Mouse (Mus musculus): Measurements from ENCODE around the gene Gata1. TPM values are rescaled to one million over a fixed set of nuclear protein-coding genes. Genes with fewer than 3 reads are reported as not detected.
"Not testable (repeated sequence)": the region's sequence is repeated elsewhere in the genome, so short reads cannot be mapped to it uniquely, and the experiment has no call there.

Gene Gata1
- polyA plus RNA-seq, 1 experiment from 2014 or later = 1.1 TPM

GRCm38 (mm10) chrX:7919601-7920383, 58.1 kb downstream of the Gata1 start, which contains the start of gene Pcsk1n:
Pcsk1n (plus strand) TSS chrX:7919822.
- Histone ChIP-seq H3K4me3 (peak within 1 kb of the TSS; percentile 30), H3K9ac (no peak within 1 kb of the TSS), H3K27me3 (peaks cover 66% of the 10 kb centered on the region), H3K9me3 (no peaks in the 10 kb centered on the region), H3K27ac (no peak within 1 kb of the TSS), H3K36me3 (no peaks in the 10 kb centered on the region), H3K4me2 (replicated peaks) (peak within 1 kb of the TSS; percentile 56), H3K4me1 (no peaks in the 10 kb centered on the region)
- no peak for ATAC-seq (ENCODE audit: low FRiP score, low read depth)
- 20% methylated on average over 29 of the region's 40 CpGs for WGBS

GRCm38 (mm10) chrX:7917960-7918359, 59.9 kb downstream of the Gata1 start:
- not testable (repeated sequence) for H3K4me2 ChIP-seq (replicated peaks); ATAC-seq (ENCODE audit: low FRiP score, low read depth); H3K36me3 ChIP-seq; H3K4me3 ChIP-seq; H3K9ac ChIP-seq; H3K27ac ChIP-seq; H3K9me3 ChIP-seq; H3K4me1 ChIP-seq
- H3K27me3 ChIP-seq = peaks cover 48% of the 10 kb centered on the region
- 60% methylated on average over 6 of the region's 6 CpGs for WGBS

GRCm38 (mm10) chrX:7915669-7916068, 62.2 kb downstream of the Gata1 start:
- peaks cover 25% of the 10 kb centered on the region for H3K27me3 ChIP-seq
- not testable (repeated sequence) for ATAC-seq (ENCODE audit: low FRiP score, low read depth); H3K9me3 ChIP-seq; H3K4me2 ChIP-seq (replicated peaks); H3K27ac ChIP-seq; H3K36me3 ChIP-seq; H3K4me1 ChIP-seq; H3K9ac ChIP-seq; H3K4me3 ChIP-seq
- WGBS = 15% methylated on average over 3 of the region's 3 CpGs

- Histone ChIP-seq H3K9me3 (no peaks in the 10 kb centered on the region), H3K4me2 (replicated peaks) (no peak overlapping the region), H3K27me3 (no peaks in the 10 kb centered on the region), H3K27ac (no peak overlapping the region), H3K4me3 (no peak overlapping the region), H3K9ac (no peak overlapping the region), H3K36me3 (peaks cover 12% of the 10 kb centered on the region), H3K4me1 (no peaks in the 10 kb centered on the region)
- no peak for ATAC-seq (ENCODE audit: low FRiP score, low read depth)
- WGBS = 69% methylated on average over 6 of the region's 6 CpGs
Measured at GRCm38 (mm10) chrX:7910473-7910872, 67.4 kb downstream of the Gata1 start.

Other genes with a start within 250 kb of the Gata1 start
- gene Praf2, start 249.6 kb downstream of the Gata1 start, polyA plus RNA-seq (2015; fragmentation: Nextera tagmentation; extraction: Ambion mirVana) = 84.1 and 85.0 TPM in 2 replicates
- gene Ccdc120, start 227.2 kb downstream of the Gata1 start, polyA plus RNA-seq (2015; fragmentation: Nextera tagmentation; extraction: Ambion mirVana) = 17.5 and 22.1 TPM in 2 replicates
- gene Tfe3, start 215.5 kb downstream of the Gata1 start, polyA plus RNA-seq (2015; fragmentation: Nextera tagmentation; extraction: Ambion mirVana) = 26.4 and 27.6 TPM in 2 replicates
- 42.0 and 47.3 TPM in 2 replicates for gene Gripap1, start 188.3 kb downstream of the Gata1 start, polyA plus RNA-seq (2015; fragmentation: Nextera tagmentation; extraction: Ambion mirVana)
- 0.94 and 1.7 TPM in 2 replicates for gene Kcnd1, start 155.8 kb downstream of the Gata1 start, polyA plus RNA-seq (2015; fragmentation: Nextera tagmentation; extraction: Ambion mirVana)
- gene Otud5, start 136.7 kb downstream of the Gata1 start, polyA plus RNA-seq (2015; fragmentation: Nextera tagmentation; extraction: Ambion mirVana) = 45.4 and 49.8 TPM in 2 replicates
- 4.1 and 4.8 TPM in 2 replicates for gene Pim2, start 99.8 kb downstream of the Gata1 start, polyA plus RNA-seq (2015; fragmentation: Nextera tagmentation; extraction: Ambion mirVana)
- 45.2 and 50.2 TPM in 2 replicates for gene Slc35a2, start 94.0 kb downstream of the Gata1 start, polyA plus RNA-seq (2015; fragmentation: Nextera tagmentation; extraction: Ambion mirVana)
- gene Pqbp1, start 78.8 kb downstream of the Gata1 start, polyA plus RNA-seq (2015; fragmentation: Nextera tagmentation; extraction: Ambion mirVana) = 138 and 149 TPM in 2 replicates
- 179 and 181 TPM in 2 replicates for gene Timm17b, start 78.7 kb downstream of the Gata1 start, polyA plus RNA-seq (2015; fragmentation: Nextera tagmentation; extraction: Ambion mirVana)
- gene Gm10491, start 70.2 kb downstream of the Gata1 start, polyA plus RNA-seq (2015; fragmentation: Nextera tagmentation; extraction: Ambion mirVana) = not detected in 2 replicates
- not detected in 2 replicates for gene Gm10490, start 68.5 kb downstream of the Gata1 start, polyA plus RNA-seq (2015; fragmentation: Nextera tagmentation; extraction: Ambion mirVana)
- gene Pcsk1n, start 58.2 kb downstream of the Gata1 start, polyA plus RNA-seq (2015; fragmentation: Nextera tagmentation; extraction: Ambion mirVana) = 0.89 and 0.94 TPM in 2 replicates
- not detected in 2 replicates for gene Eras, start 49.5 kb downstream of the Gata1 start, polyA plus RNA-seq (2015; fragmentation: Nextera tagmentation; extraction: Ambion mirVana)
- 39.3 and 42.2 TPM in 2 replicates for gene Hdac6, start 30.2 kb downstream of the Gata1 start, polyA plus RNA-seq (2015; fragmentation: Nextera tagmentation; extraction: Ambion mirVana)
- gene Glod5, start 40.4 kb upstream of the Gata1 start, polyA plus RNA-seq (2015; fragmentation: Nextera tagmentation; extraction: Ambion mirVana) = not detected in 2 replicates
- gene Suv39h1, start 96.7 kb upstream of the Gata1 start, polyA plus RNA-seq (2015; fragmentation: Nextera tagmentation; extraction: Ambion mirVana) = 67.8 and 69.3 TPM in 2 replicates
- 0.15 and 0.40 TPM in 2 replicates for gene Was, start 112.4 kb upstream of the Gata1 start, polyA plus RNA-seq (2015; fragmentation: Nextera tagmentation; extraction: Ambion mirVana)
- gene Wdr13, start 154.8 kb upstream of the Gata1 start, polyA plus RNA-seq (2015; fragmentation: Nextera tagmentation; extraction: Ambion mirVana) = 20.1 TPM in 2 replicates
- gene Rbm3, start 167.8 kb upstream of the Gata1 start, polyA plus RNA-seq (2015; fragmentation: Nextera tagmentation; extraction: Ambion mirVana) = 482 and 551 TPM in 2 replicates
- gene Tbc1d25, start 198.1 kb upstream of the Gata1 start, polyA plus RNA-seq (2015; fragmentation: Nextera tagmentation; extraction: Ambion mirVana) = 14.7 and 15.0 TPM in 2 replicates
- 25.2 and 29.1 TPM in 2 replicates for gene Ebp, start 215.4 kb upstream of the Gata1 start, polyA plus RNA-seq (2015; fragmentation: Nextera tagmentation; extraction: Ambion mirVana)
- 13.2 TPM in 2 replicates for gene Porcn, start 228.5 kb upstream of the Gata1 start, polyA plus RNA-seq (2015; fragmentation: Nextera tagmentation; extraction: Ambion mirVana)